Mouse (Mus musculus): ENCODE data around the gene Ccnj. TPM values are rescaled to one million over a fixed set of nuclear protein-coding genes. Genes with fewer than 3 reads are reported as not detected.

The Ccnj gene
- polyA plus RNA-seq (2016; fragmentation: Nextera tagmentation; extraction: Ambion mirVana), result 6.9 and 8.0 TPM in 2 replicates

DNA sequence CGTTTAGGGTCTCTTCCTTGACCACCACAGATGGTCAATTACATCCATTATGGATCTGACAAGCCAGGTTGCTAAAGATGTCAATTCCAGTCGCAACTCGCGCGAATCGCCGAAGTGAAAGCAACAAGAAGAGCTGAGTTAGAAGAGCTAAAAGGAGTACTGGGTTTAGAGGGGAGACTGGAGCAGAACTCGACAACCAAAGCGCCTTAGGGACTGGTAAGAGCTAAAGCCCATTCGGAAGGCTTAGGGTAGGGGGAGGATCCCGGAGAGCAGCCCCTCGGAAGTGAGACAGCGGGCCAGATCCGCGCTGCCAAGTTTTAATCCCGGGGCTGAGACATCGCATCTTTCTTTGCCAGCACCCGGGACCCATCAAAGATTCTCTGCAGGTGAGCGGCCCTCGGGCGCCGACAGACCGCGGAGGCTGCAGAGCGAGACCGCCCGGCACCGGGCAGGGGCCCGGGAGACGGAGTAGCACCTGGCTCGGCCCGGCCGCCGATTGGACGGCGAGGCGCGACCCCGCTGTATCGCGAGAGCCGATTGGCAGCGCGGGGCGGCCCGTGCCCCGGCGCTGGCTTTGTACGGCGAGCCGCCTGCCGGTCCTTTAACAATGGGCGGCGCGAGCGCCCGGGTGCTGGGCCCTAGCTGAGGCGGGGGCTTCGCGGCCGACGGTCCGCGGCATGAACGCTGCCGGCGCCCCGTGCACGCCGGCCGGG is at the start of gene Ccnj:
Gene Ccnj (plus strand): TSS at position 577 of the 713 bp plus-strand sequence.
- under 1% methylated on average over 71 of the region's 71 CpGs for WGBS (ENCODE audit: insufficient replicate concordance)
- peak within 1 kb of the TSS; percentile 92 for H3K4me3 ChIP-seq
- ATAC-seq, result peak; percentile 99

DNA sequence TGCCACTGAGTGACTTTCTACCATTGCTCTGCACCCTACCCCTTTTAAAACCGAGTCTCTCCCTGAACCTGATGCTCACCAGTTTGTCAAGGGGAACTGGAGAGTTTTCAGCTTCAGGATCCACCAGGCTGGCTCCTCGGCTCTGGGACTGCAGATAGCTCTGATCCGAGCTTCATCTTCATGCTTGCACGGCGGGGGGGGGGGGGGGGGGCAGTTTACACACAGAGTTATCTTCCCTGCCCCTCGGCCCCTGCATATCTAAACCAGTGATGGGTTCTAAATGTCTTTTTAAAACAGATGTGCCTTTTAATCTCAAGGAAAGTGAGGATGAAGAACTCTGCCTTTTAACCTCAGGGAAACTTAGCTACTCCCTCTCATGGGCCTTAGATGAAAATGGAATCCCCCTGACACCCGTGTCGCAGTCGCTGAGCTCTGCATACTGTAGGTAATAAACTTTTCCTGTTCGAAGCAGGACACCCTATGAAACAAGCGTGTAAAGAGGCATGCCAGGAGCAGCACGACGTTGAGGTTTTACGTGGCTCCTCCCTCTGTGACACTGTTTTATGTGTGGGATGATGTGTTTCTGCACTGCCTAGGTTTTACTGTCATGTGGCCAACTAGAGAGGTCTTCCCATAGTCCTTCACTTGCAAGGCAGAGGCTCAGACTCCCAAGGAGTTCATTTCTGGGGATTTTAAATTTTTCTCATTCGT is 42.9 kb upstream of the Ccnj start:
- Histone ChIP-seq H3K9me3 (replicated peaks) (0 out of 2 replicates have a peak, but pooled peaks cover 4% of the 10 kb centered on the region), H3K27me3 (replicated peaks) (0 out of 2 replicates have a peak, but pooled peaks cover 2% of the 10 kb centered on the region), H3K4me1 (peaks cover 12% of the 10 kb centered on the region), H3K27ac (no peak overlapping the region), H3K36me3 (no peaks in the 10 kb centered on the region), H3K4me3 (no peak overlapping the region), H3K9ac (no peak overlapping the region), H3K4me2 (no peak overlapping the region; the same call in 1 of the 2 replicates)
- ATAC-seq, result peak; percentile 54; the same call in 1 of the 2 replicates
- 51% methylated on average over 15 of the region's 15 CpGs for whole genome bisulfite sequencing (ENCODE audit: insufficient replicate concordance)

More for the DNA sequence above, at the start of gene Ccnj:
- Histone ChIP-seq H3K9me3 (replicated peaks) (no peaks in the 10 kb centered on the region), H3K27me3 (replicated peaks) (peaks cover 15% of the 10 kb centered on the region; the same call in 1 of the 2 replicates), H3K36me3 (no peaks in the 10 kb centered on the region), H3K4me1 (peaks cover 51% of the 10 kb centered on the region), H3K9ac (peak within 1 kb of the TSS; percentile 94), H3K27ac (peak within 1 kb of the TSS; percentile 83), H3K4me2 (peak within 1 kb of the TSS; percentile 95)

DNA sequence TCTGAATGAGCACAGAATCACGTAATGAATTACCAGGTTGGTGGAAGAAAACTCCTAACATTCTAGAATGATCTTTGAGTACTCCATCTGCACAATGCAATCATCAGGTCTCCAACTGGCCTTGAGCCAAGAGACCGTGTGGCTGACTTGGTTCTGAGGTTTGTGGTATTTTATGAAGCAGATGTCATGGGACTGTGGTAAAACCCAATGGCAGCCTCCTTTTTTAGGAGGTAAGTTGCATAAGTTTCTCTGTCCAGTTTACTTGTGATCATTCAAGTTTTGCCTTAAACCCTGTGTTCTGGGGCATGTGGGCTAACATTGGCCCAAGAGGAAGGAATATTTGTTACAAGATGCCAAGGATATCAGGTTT is 42.4 kb upstream of the Ccnj start:
- H3K27ac ChIP-seq, result no peak overlapping the region
- 64% methylated on average over 2 of the region's 2 CpGs for WGBS (ENCODE audit: insufficient replicate concordance)
- peaks cover 12% of the 10 kb centered on the region for H3K4me1 ChIP-seq
- H3K9me3 ChIP-seq (replicated peaks), result 0 out of 2 replicates have a peak, but pooled peaks cover 4% of the 10 kb centered on the region
- no peak for ATAC-seq
- H3K27me3 ChIP-seq (replicated peaks), result 0 out of 2 replicates have a peak, but pooled peaks cover 7% of the 10 kb centered on the region
- H3K36me3 ChIP-seq, result no peaks in the 10 kb centered on the region
- H3K9ac ChIP-seq, result no peak overlapping the region
- no peak overlapping the region for H3K4me3 ChIP-seq
- no peak overlapping the region for H3K4me2 ChIP-seq

DNA sequence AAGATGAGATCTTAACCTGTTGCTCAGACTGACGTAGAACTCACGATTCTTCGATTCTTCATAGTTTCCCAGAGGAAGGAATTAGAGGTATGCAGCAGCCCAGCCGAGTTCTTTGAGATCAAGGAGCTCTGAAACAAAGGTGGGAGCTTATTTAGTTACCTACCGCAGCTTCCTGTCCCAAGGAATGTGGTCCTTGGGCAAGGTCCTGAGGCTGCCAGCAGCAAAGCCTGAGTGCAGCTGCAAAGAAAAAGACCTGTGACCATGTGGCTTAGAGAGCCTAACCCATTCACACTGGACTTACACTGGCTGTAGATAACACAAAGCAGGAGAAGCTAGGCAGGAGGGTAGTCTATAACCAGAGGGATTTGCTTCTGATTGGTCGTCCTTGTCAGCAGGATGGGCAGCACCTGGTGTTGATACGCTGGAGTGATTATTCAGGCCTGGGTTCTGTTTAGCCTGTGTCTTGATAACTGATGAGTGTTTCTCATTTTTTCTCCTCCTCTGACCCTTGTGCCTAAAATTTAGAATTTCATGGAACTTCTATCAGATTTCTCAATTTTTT is 25.8 kb upstream of the Ccnj start:
- Histone ChIP-seq H3K4me1 (peaks cover 17% of the 10 kb centered on the region), H3K4me3 (no peak overlapping the region), H3K9me3 (replicated peaks) (no peaks in the 10 kb centered on the region), H3K27me3 (replicated peaks) (no peaks in the 10 kb centered on the region), H3K4me2 (no peak overlapping the region), H3K27ac (no peak overlapping the region), H3K9ac (no peak overlapping the region), H3K36me3 (no peaks in the 10 kb centered on the region)
- WGBS (ENCODE audit: insufficient replicate concordance), result 52% methylated on average over 7 of the region's 7 CpGs
- ATAC-seq, result peak; percentile 68

DNA sequence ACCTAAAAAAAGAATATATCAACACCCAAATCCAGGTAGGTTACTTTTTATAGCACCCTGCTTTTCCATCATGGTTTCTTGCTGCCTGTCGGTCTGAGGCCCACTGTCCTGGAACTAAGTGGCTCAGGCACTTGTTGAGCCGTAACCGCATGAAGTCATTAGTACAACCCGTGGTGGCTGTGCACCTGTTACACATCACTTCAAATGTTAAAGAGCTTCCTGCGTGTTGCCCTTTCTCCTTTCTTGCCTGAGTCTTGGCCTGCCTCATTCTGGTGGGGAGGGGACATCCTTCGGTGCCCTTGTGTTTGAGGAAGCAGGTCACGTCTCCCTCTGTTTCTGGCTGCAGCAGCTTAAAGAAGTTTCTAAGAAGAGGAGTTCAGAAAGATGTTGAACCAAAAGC is 21.2 kb upstream of the Ccnj start:
- 64% methylated on average over 7 of the region's 7 CpGs for WGBS (ENCODE audit: insufficient replicate concordance)
- H3K9me3 ChIP-seq (replicated peaks), result no peaks in the 10 kb centered on the region

DNA sequence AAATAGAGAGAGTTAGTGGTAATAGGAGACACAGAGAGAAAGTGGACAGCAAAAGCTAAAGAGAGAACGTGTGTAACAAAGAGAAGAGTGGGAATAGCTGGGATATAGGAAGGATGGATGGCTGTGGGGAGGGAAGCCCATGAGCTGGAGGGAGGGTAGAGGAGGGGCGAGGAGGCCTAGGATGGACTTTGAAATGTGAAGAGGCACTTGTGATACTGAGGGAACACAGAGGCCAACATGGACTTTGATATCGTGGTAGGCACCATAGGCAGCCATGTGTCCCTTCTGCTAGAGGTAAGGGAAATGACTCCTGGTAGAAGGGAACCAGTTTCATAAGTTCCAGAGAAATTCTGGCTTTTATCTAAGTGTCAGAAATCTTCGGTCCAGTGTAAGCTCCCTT is 19.2 kb upstream of the Ccnj start:
- WGBS (ENCODE audit: insufficient replicate concordance), result 78% methylated on average over 4 of the region's 4 CpGs
- peaks cover 46% of the 10 kb centered on the region for H3K4me1 ChIP-seq
- H3K9me3 ChIP-seq (replicated peaks), result no peaks in the 10 kb centered on the region
- no peak overlapping the region for H3K9ac ChIP-seq
- peak overlapping the region; percentile 100 for H3K27ac ChIP-seq
- H3K36me3 ChIP-seq, result no peaks in the 10 kb centered on the region
- no peak for ATAC-seq
- H3K4me2 ChIP-seq, result no peak overlapping the region
- no peaks in the 10 kb centered on the region for H3K27me3 ChIP-seq (replicated peaks)
- H3K4me3 ChIP-seq, result no peak overlapping the region

More for the DNA sequence above, 21.2 kb upstream of the Ccnj start:
- H3K27ac ChIP-seq, result no peak overlapping the region
- H3K4me1 ChIP-seq, result peaks cover 42% of the 10 kb centered on the region
- ATAC-seq, result no peak
- no peaks in the 10 kb centered on the region for H3K27me3 ChIP-seq (replicated peaks)
- no peaks in the 10 kb centered on the region for H3K36me3 ChIP-seq
- no peak overlapping the region for H3K4me3 ChIP-seq
- H3K4me2 ChIP-seq, result no peak overlapping the region
- no peak overlapping the region for H3K9ac ChIP-seq

DNA sequence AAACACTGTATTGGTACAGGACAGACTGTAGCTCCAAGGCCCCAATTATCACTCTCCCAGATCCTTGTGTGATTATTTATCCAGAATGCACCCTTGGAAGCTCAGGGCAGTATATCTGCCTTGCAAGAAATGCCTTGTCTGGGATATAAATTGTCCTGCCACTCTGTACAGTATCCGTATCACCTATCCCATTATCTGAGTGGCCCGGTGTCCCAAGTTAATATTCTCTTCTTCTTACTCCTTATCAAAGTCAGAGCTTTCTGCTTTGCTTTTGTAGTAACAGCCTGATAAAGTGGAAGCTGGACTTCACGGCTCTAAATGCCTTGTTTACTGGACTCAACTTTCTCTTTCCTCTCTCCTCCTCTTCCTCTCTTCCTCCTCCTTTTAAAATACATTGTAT is 18.3 kb upstream of the Ccnj start:
- peak overlapping the region; percentile 100 for H3K27ac ChIP-seq
- H3K4me2 ChIP-seq, result peak overlapping the region; percentile 80
- peak; percentile 66 for ATAC-seq

DNA sequence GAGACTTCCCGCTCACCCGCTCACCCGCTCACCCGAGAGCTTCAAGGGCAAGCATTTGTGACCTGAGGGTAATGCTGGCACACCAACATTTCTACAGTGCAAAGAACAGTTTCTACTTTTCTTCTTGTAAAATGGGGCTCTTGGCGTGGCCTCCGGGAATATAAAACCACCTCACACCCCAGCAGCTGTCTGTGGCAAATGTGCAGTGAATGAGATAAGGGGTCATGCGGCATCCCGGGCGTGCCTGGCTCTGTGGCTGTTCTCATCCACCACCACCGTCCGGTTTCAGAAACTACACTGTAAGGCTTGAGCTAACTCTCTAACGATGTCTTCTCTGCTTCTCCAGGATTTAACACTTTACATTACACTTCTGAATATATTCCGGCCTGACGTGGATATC is 17.7 kb upstream of the Ccnj start:
- H3K36me3 ChIP-seq, result no peaks in the 10 kb centered on the region
- peaks cover 58% of the 10 kb centered on the region for H3K4me1 ChIP-seq
- peak overlapping the region; percentile 49 for H3K4me3 ChIP-seq

More for the DNA sequence above, 18.3 kb upstream of the Ccnj start:
- no peaks in the 10 kb centered on the region for H3K36me3 ChIP-seq
- peak overlapping the region; percentile 49 for H3K4me3 ChIP-seq
- WGBS (ENCODE audit: insufficient replicate concordance), result 13% methylated on average over 3 of the region's 3 CpGs
- no peaks in the 10 kb centered on the region for H3K9me3 ChIP-seq (replicated peaks)
- peaks cover 54% of the 10 kb centered on the region for H3K4me1 ChIP-seq
- H3K9ac ChIP-seq, result peak overlapping the region; percentile 73; the same call in 1 of the 2 replicates
- H3K27me3 ChIP-seq (replicated peaks), result no peaks in the 10 kb centered on the region

DNA sequence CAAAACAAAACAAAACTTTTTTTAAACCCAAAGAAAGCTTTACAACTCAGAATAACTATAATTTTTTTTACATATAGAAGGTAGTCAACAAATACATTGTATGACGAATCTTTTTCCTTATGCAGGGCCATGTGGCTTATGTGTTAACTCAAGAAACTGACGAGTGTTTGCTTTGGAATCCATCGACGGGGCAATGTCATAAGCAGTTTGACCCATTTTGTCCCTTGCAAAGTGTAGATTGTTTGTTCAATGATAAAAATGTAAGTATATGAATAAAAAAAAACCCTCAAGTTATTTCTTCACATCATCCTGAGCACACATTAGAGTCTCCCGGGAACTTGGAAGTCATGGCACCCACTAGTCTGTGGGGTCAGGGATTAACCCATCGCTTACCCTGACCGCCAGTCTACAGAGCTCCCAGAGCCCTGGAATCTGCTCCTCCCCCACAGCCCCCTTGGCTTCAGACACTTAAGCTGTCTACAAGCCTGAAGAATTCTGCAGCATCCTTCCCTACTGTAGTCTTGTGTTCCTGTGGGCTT is 15.4 kb upstream of the Ccnj start:
- no peaks in the 10 kb centered on the region for H3K27me3 ChIP-seq (replicated peaks)
- no peaks in the 10 kb centered on the region for H3K36me3 ChIP-seq
- H3K9ac ChIP-seq, result no peak overlapping the region
- no peaks in the 10 kb centered on the region for H3K9me3 ChIP-seq (replicated peaks)
- no peak for ATAC-seq
- 83% methylated on average over 7 of the region's 7 CpGs for WGBS (ENCODE audit: insufficient replicate concordance)
- no peak overlapping the region for H3K4me3 ChIP-seq
- H3K4me2 ChIP-seq, result no peak overlapping the region
- H3K27ac ChIP-seq, result no peak overlapping the region
- H3K4me1 ChIP-seq, result peaks cover 75% of the 10 kb centered on the region

More for the DNA sequence above, 17.7 kb upstream of the Ccnj start:
- Histone ChIP-seq H3K4me2 (peak overlapping the region; percentile 80), H3K27ac (peak overlapping the region; percentile 100), H3K9ac (peak overlapping the region; percentile 73), H3K9me3 (replicated peaks) (no peaks in the 10 kb centered on the region), H3K27me3 (replicated peaks) (no peaks in the 10 kb centered on the region)
- WGBS (ENCODE audit: insufficient replicate concordance), result 15% methylated on average over 14 of the region's 14 CpGs
- peak; percentile 96 for ATAC-seq

DNA sequence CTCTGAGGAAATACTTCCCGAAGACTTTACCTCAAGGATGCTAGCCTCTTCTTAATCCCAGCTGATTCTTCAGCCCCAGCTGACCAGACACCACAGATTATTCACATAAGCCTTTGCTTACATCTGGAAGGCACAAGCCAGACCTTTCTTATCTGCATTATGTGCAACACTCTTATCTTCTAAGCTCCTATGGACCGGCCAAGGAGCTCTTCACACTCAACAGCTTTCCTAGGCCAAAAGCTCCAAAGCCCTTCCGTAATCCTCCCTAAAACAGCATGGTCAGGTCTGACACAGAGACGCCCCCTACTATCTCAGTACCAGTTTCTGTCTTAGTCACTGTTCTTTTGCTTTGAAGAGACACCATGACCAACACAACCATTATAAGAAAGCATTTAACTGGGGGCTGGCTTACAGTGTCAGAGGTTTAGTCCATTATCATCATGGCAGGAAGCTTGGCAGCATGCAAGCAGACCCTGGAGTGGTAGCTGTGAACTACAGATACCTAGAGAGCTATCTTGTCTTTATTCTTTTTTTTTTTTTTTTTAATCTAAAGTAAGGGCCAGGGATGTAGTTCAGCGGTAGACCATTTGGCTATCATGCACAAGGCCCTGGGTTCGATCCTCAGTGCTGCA is 13.1 kb upstream of the Ccnj start:
- Histone ChIP-seq H3K27me3 (replicated peaks) (no peaks in the 10 kb centered on the region), H3K36me3 (no peaks in the 10 kb centered on the region), H3K27ac (peak overlapping the region; percentile 86), H3K4me1 (peaks cover 55% of the 10 kb centered on the region), H3K9me3 (replicated peaks) (no peaks in the 10 kb centered on the region), H3K4me3 (no peak overlapping the region), H3K4me2 (peak overlapping the region; percentile 30), H3K9ac (no peak overlapping the region)
- ATAC-seq, result peak; percentile 38
- 30% methylated on average over 6 of the region's 6 CpGs for WGBS (ENCODE audit: insufficient replicate concordance)

DNA sequence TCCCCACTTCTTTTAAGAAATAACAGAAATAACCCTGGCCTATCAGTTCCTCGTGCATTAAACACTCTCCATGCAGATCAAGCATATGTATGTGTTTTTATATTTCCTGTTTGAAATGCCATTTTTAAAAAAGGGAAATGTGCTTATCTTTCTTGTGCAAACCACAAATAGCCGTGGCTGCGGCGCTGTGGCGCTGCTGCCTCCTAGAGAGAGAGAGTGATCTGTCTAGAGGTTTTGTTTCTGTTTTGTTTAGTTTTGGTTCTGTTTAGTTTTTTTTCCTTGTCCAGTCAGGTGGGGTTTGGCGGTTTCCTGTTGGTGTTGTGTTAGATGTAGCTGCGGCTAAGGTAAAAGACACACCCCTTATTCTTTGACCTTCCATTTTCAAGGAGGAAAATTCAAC is 12.3 kb upstream of the Ccnj start:
- peak overlapping the region; percentile 48 for H3K4me2 ChIP-seq

More for the DNA sequence above, 12.3 kb upstream of the Ccnj start:
- Histone ChIP-seq H3K27ac (peak overlapping the region; percentile 86), H3K9ac (peak overlapping the region; percentile 23; the same call in 1 of the 2 replicates), H3K36me3 (no peaks in the 10 kb centered on the region), H3K4me3 (no peak overlapping the region), H3K9me3 (replicated peaks) (no peaks in the 10 kb centered on the region), H3K4me1 (peaks cover 50% of the 10 kb centered on the region), H3K27me3 (replicated peaks) (no peaks in the 10 kb centered on the region)
- ATAC-seq, result peak; percentile 74
- 18% methylated on average over 7 of the region's 7 CpGs for WGBS (ENCODE audit: insufficient replicate concordance)

All from liver, embryonic 12.5 days (tissue).